Mouse (Mus musculus): ENCODE results near the gene Fbrsl1.

Fbrsl1 gene

GRCm38 (mm10) chr5:110410386-110410785 is 37.9 kb downstream of the Fbrsl1 start:
- DNase-seq: no peak

GRCm38 (mm10) chr5:110408967-110409366 is 39.3 kb downstream of the Fbrsl1 start:
- DNase-seq: no peak

GRCm38 (mm10) chr5:110406065-110406714 is 42.1 kb downstream of the Fbrsl1 start:
- no peak for DNase-seq

- DNase-seq: no peak
Observed at GRCm38 (mm10) chr5:110403931-110404330, 44.4 kb downstream of the Fbrsl1 start.

GRCm38 (mm10) chr5:110402557-110402956 is 45.7 kb downstream of the Fbrsl1 start:
- no peak for DNase-seq

- DNase-seq: no peak
Observed at GRCm38 (mm10) chr5:110401101-110401500, 47.2 kb downstream of the Fbrsl1 start.

- no peak for DNase-seq
Observed at GRCm38 (mm10) chr5:110395006-110395661, 53.2 kb downstream of the Fbrsl1 start.

- no peak for DNase-seq
Observed at GRCm38 (mm10) chr5:110392727-110393126, 55.6 kb downstream of the Fbrsl1 start.

GRCm38 (mm10) chr5:110390631-110391030 is 57.7 kb downstream of the Fbrsl1 start:
- DNase-seq: no peak

GRCm38 (mm10) chr5:110387332-110387731 is 61.0 kb downstream of the Fbrsl1 start:
- no peak for DNase-seq

- DNase-seq: peak; percentile 24 to 39
Observed at GRCm38 (mm10) chr5:110386371-110387330, 61.7 kb downstream of the Fbrsl1 start.

GRCm38 (mm10) chr5:110385263-110385662 is 63.0 kb downstream of the Fbrsl1 start:
- DNase-seq: no peak

- DNase-seq: no peak
Observed at GRCm38 (mm10) chr5:110384491-110384890, 63.8 kb downstream of the Fbrsl1 start.

- no peak for DNase-seq
Observed at GRCm38 (mm10) chr5:110379823-110380222, 68.5 kb downstream of the Fbrsl1 start.

GRCm38 (mm10) chr5:110379086-110379485 is 69.2 kb downstream of the Fbrsl1 start:
- no peak for DNase-seq

GRCm38 (mm10) chr5:110378181-110378583 is 70.1 kb downstream of the Fbrsl1 start:
- DNase-seq: no peak

- DNase-seq: peak; percentile 63 to 71
Observed at GRCm38 (mm10) chr5:110376802-110377433, 71.4 kb downstream of the Fbrsl1 start.

- DNase-seq: no peak
Observed at GRCm38 (mm10) chr5:110363822-110364545, 84.3 kb downstream of the Fbrsl1 start.

GRCm38 (mm10) chr5:110363179-110363821 is 85.0 kb downstream of the Fbrsl1 start:
- DNase-seq: peak; percentile 68 to 75

GRCm38 (mm10) chr5:110362813-110363178 is 85.5 kb downstream of the Fbrsl1 start:
- DNase-seq: no peak

- no peak for DNase-seq
Observed at GRCm38 (mm10) chr5:110361465-110361864, 86.8 kb downstream of the Fbrsl1 start.

Data from thymus, postnatal 36 days (tissue).